Mouse (Mus musculus) layer of hippocampus, adult 2 months (tissue): ENCODE measurements around the gene Rps18. TPM values are rescaled to one million over a fixed set of nuclear protein-coding genes. Genes with fewer than 3 reads are reported as not detected.
"Not testable (repeated sequence)": the region's sequence is repeated elsewhere in the genome, so short reads cannot be mapped to it uniquely, and the experiment has no call there.

ENCODE experiments used
- DNase-seq, 2 experiments: peaks; one replicate each; pipeline ENCODE4 v3.0.0; 2022; ENCODE audit warnings: low spot score in 2 of 2
- H3K27ac ChIP-seq: fragments of 200-600 bp; 2 replicates; pipeline ENCODE4 v1.8.1; 2022
- H3K4me3 ChIP-seq: fragments of 200-600 bp; 2 replicates; pipeline ENCODE4 v1.8.1; 2022; ENCODE audit warnings: mild to moderate bottlenecking
- CTCF ChIP-seq: fragments of 200-600 bp; conservative IDR thresholded peaks from 2 replicates; pipeline ENCODE4 v1.8.1; 2022; ENCODE audit warnings: antibody characterized with exemption, mild to moderate bottlenecking, moderate library complexity
- total RNA-seq, 2 experiments: library from RNA; stranded (reverse); gene quantifications; 2 replicates each; pipeline ENCODE4 v1.2.3; 2021

Gene Rps18
- total RNA-seq, 2 experiments from 2014 or later = 310 to 336 TPM

DNA sequence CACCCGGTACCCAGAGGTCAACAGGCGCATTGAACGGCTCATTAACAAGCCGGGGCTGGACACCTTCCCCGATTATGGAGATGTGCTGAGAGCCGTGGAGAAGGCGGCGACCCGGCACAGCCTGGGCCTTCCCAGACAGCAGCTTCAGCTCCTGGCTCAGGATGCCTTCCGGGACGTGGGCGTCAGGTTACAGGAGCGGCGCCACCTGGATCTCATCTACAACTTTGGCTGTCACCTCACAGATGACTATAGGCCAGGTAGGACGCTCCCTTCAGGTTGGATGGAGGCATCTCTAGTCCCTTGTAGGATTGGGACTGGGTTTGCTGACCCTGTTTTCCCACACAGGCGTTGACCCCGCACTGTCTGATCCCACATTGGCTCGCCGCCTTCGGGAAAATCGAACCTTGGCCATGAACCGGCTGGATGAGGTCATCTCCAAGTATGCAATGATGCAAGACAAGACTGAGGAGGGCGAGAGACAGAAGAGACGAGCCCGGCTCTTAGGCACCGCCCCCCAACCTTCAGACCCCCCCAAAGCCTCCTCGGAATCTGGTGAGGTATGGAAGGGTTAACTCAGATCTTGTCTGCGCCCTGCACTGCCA lies 43.9 kb downstream of the Rps18 start:
- TF ChIP-seq CTCF = no peak
- no peak overlapping the region for H3K27ac ChIP-seq
- H3K4me3 ChIP-seq = no peak overlapping the region
- DNase-seq = no peak

DNA sequence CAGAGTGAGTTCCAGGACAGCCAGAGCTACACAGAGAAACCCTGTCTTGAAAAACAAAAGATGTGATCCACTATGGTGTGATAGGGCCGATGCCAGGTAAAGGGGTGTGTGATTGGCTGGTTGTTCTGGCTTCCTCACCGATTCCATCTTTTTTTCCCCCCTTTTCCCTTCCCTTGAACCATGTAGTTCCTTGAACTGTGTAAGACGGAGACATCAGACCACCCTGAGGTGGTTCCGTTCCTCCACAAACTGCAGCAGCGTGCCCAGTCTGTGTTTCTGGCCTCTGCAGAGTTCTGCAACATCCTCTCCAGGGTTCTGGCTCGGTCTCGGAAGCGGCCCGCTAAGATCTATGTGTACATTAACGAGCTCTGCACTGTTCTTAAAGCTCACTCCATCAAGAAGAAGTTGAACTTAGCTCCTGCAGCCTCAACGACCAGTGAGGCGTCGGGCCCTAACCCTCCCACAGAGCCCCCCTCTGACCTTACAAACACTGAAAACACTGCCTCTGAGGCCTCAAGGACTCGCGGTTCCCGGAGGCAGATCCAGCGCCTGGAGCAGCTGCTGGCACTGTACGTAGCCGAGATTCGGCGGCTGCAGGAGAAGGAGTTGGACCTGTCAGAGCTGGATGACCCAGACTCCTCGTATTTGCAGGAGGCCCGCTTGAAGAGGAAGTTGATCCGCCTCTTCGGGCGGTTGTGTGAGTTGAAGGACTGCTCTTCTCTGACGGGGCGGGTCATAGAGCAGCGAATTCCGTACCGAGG lies 44.6 kb downstream of the Rps18 start:
- no peak for TF ChIP-seq CTCF
- no peak for DNase-seq
- H3K27ac ChIP-seq = no peak overlapping the region
- no peak overlapping the region for H3K4me3 ChIP-seq

DNA sequence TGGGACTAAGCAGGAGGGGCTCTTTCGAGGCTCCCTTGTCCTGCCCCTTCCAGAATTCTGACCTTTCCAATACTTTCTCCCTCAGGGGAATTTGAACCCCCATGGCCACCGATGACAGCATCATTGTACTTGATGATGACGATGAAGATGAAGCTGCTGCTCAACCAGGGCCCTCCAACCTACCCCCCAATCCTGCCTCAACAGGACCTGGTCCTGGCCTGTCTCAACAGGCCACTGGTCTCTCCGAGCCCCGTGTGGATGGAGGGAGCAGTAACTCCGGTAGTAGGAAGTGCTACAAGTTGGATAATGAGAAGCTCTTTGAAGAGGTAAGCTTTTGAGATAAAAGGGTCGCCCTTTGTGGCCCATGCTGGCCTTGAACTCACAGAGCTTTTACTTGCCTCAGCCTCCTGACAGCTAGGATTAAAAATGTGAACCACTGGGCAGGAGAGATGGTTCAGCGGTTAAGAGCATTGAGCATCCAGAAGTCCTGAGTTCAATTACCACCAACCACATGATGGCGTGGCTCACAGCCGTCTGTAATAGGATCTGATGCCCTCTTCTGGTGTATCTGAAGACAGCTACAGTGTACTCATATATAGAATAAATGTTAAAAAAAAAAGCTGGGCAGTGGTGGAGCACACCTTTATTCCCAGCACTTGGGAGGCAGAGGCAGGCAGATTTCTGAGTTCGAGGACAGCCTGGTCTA lies 45.3 kb downstream of the Rps18 start:
- Histone ChIP-seq H3K4me3 (peak overlapping the region; percentile 76), H3K27ac (peak overlapping the region; percentile 92; the same call in 1 of the 2 replicates)
- DNase-seq = no peak
- peak; percentile 54 for TF ChIP-seq CTCF

DNA sequence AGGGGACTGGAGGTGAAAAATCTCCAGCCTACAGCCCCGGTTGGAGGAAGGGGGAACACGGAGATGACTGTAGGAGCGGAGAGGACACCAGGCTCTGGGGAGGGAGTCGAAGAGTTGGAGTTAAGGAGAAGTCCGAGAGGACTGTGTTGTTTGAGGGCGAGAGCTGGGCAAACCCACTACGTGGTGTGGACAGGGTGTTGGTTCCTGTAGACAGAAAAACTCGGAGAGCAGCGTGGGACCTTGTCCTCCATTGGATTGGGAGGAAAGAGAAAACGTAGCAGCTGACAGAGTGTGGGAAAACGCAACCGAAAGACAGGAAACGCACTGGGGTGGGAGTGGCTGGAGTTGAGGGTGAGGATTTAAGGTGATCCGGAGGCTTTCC lies 45.9 kb downstream of the Rps18 start:
- Histone ChIP-seq H3K27ac (peak overlapping the region; percentile 92), H3K4me3 (peak overlapping the region; percentile 76)
- no peak for TF ChIP-seq CTCF
- no peak for DNase-seq

DNA sequence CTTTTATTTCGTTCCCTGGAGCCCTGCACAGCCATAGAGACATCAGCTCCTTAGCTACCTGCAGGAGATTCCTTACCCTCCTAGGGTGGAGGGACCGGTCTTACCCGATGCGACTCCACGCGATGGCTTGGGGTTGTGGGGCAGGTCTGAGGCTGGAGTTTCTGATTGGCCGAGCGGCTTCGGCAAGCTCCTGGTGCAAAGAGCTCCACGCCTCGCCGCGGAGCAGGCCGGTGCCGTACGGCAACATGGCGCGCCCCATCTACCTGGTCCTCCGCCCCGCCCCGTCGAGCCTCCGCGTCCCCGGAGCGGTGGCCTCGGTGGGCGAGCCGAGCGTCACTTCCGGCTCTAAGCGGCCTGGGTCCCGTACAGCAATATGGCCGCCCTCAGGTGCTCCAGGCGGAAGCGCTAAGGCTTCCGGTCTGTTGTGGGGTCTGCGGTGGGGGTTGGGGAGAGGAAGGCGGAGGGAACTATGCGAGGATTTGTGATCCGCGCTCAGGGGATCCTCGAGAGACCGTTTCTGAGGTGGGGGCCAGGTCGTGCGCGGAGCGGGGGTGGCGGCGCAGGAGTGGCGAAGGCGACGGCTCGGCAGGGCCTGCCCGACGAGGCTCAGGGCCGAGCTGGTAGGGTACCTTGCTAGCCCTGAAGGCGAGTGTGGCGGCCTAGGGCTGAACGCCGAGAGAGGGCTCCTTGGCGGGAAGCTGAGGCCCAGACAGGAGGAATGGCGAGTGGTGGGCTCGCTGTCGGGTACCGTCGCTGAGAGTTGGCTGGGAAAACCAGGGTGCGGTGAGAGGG lies 46.5 kb downstream of the Rps18 start, which contains the start of gene Daxx:
TSS of gene Daxx (plus strand) at position 338 of the 792 bp plus-strand sequence.
- H3K27ac ChIP-seq = peak within 1 kb of the TSS; percentile 92
- no peak for TF ChIP-seq CTCF
- peak; percentile 98 to 99 for DNase-seq
- H3K4me3 ChIP-seq = peak within 1 kb of the TSS; percentile 76

DNA sequence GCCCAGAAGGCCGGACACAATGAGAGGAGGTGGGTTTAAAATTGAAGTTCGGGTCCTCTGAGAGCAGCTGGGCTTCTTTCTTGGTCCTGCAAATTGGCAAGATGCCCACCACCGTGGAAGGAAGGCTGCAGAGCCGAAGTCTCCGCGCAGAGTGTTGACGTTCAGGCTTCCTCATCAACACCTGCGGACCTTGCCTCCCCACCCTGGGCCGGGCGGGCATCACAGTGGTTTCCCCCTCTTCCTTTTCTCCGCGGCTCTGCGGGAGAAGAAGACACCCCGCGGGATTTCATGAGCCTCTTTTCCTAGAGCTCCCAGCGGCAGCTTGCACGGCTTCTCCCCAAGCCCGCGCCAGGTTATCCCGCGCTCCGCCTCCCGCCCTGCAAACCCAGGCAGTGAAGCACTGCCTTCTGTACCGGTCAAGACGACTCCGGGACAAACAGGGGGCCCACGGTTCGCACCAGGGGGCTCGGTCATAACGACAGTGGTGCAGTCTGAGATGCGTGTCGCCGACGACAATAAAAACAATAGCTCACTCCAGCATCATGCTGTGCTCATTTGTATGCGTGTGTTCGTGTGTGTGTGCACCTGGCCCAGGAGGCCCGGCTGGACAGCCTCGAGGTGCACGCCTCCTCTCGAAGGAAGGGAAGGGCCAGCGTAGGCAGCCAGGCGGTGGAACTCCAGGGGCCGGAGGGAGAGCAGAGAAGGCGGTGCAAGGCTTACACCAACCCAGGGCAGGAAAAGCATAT lies 47.3 kb downstream of the Rps18 start:
- no peak for TF ChIP-seq CTCF
- DNase-seq = peak in 1 of 2 experiments; percentile 42
- peak overlapping the region; percentile 92 for H3K27ac ChIP-seq
- peak overlapping the region; percentile 76 for H3K4me3 ChIP-seq

DNA sequence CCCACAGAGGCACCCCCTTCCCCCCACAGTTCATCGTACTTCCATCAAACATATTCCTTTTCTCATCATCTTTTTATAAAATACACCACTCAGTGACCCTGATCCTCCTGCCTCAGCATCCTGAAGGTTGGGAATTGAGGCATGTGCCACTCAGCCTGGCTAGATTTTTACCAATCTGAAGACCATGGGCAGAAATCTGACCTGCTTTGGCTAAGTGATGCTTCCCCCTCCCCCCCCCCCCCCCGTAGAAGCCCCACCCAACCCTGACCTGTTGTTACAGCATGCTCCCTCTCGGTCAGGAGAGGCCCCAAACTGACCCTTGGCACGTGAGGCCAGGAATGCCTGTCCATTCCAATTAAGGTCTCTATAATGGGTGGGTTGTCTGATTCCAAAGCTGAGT lies 51.0 kb downstream of the Rps18 start, which contains the start of gene Platr17:
TSS of gene Platr17 (plus strand) at position 301 of the 400 bp plus-strand sequence.
- not testable (repeated sequence) for H3K4me3 ChIP-seq, H3K27ac ChIP-seq, DNase-seq

DNA sequence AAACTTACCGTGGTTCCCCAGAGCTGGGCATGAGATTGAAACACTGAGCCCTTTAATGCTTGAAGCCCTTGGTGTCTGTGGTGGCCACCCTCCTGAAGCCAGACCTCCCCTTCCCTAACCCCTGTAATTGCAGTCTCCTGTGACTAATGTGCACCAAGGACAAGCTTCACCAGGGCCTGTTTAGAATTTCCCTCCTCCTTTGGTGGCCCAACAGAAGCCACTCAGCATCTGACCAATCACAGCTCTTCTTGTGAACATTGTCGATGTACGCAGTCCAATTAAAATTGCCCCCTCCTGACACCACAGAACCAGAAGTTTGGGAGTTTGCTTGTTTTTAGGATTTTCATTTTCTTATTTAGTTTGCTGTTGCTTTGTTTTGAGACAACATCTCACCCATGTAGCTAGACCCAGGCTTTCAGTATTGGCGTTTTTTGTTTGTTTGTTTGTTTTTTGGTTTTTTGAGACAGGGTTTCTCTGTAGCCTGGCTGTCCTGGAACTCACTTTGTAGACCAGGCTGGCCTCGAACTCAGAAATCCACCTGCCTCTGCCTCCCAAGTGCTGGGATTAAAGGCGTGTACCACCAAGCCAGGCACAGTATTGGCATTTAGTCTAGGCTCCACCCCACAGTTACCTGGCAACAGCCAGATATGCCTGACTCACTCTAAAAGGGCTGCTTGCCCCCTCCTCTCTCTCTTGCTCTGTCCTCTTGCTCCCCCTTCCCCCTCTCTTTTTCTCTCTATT lies 51.7 kb downstream of the Rps18 start:
- DNase-seq, H3K27ac ChIP-seq, H3K4me3 ChIP-seq: not testable (repeated sequence)

DNA sequence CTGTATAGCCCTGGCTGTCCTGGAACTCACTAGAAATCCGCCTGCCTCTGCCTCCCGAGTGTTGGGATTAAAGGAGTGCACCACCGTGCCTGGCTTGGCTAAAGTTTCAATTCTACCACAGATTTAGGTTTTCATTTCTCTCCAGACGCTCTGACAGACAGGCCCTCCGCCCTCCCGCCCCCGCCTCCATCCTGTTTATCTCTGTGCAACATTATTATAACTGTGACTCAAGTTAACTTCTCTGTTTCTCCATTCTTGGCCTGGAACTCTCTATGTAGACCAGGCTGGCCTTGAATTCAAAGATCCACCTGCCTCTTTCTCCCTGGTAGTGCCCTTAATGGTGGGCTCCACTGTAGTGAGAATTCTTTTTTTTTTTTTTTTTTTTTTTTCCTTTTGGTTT lies 53.3 kb downstream of the Rps18 start:
- H3K4me3 ChIP-seq = no peak overlapping the region
- H3K27ac ChIP-seq = no peak overlapping the region
- no peak for DNase-seq
- TF ChIP-seq CTCF = no peak

DNA sequence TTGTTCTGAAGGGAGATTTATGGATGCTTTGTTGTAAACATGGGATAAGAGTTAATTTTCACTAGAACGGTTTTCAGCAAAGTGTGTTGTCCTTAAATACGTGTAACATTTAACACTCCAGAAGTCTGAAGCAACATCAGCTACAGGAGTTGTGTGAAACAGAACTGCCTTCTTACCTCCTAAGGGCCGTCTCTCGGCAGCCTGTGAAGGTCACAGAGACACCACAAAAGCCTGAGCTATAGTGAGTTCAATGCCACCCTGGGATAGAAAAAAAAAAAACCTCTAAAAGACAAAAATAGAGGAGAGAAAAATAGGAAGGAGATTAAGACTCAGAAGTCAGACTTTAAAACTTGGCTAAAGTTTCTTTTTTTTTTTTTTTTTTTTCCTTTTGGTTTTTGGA lies 53.7 kb downstream of the Rps18 start:
- no peak for TF ChIP-seq CTCF
- Histone ChIP-seq H3K27ac (no peak overlapping the region), H3K4me3 (no peak overlapping the region)
- no peak for DNase-seq

Other genes starting within 250 kb of the Rps18 start
- gene March2, start 237.3 kb downstream of the Rps18 start, total RNA-seq = 10 to 100 TPM; 84.7 to 86.1 TPM
- 100 to 1,000 TPM; 306 to 322 TPM for gene Rab11b, start 195.5 kb downstream of the Rps18 start, total RNA-seq
- 1 to 10 TPM; 4.1 to 4.2 TPM for gene Angptl4, start 174.2 kb downstream of the Rps18 start, total RNA-seq
- 10 to 100 TPM; 35.2 to 40.6 TPM for gene Kank3, start 145.5 kb downstream of the Rps18 start, total RNA-seq
- 100 to 1,000 TPM; 723 to 770 TPM for gene Rps28, start 131.4 kb downstream of the Rps18 start, total RNA-seq
- 100 to 1,000 TPM; 207 to 208 TPM for gene Ndufa7, start 131.4 kb downstream of the Rps18 start, total RNA-seq
- 10 to 100 TPM; 22.6 to 25.0 TPM for gene Cd320, start 112.9 kb downstream of the Rps18 start, total RNA-seq
- not detected for gene Gm7029, start 82.2 kb downstream of the Rps18 start, total RNA-seq
- 1 to 10 TPM; 1.8 to 3.0 TPM for gene Kifc1, start 65.3 kb downstream of the Rps18 start, total RNA-seq
- under 1 TPM; 0.61 to 0.64 TPM for gene Platr17, start 50.9 kb downstream of the Rps18 start, total RNA-seq
- gene Daxx, start 46.6 kb downstream of the Rps18 start, total RNA-seq = 10 to 100 TPM; 26.1 to 32.9 TPM
- gene Tapbp, start 40.1 kb downstream of the Rps18 start, total RNA-seq = 10 to 100 TPM; 30.2 to 40.1 TPM
- gene Zbtb22, start 40.1 kb downstream of the Rps18 start, total RNA-seq = 10 to 100 TPM; 31.4 to 31.8 TPM
- gene Rgl2, start 26.5 kb downstream of the Rps18 start, total RNA-seq = 10 to 100 TPM; 68.9 to 76.4 TPM
- gene Pfdn6, start 15.7 kb downstream of the Rps18 start, total RNA-seq = 10 to 100 TPM; 86.5 to 97.4 TPM
- gene Wdr46, start 15.3 kb downstream of the Rps18 start, total RNA-seq = 10 to 100 TPM; 14.5 to 18.9 TPM
- gene B3galt4, start 4.5 kb downstream of the Rps18 start, total RNA-seq = 1 to 10 TPM; 6.3 TPM
- 10 to 100 TPM; 84.3 to 92.5 TPM for gene Vps52, start 189 bp downstream of the Rps18 start, total RNA-seq
- 10 to 100 TPM; 20.7 to 22.5 TPM for gene H2-K1, start 44.3 kb upstream of the Rps18 start, total RNA-seq
- gene Ring1, start 68.7 kb upstream of the Rps18 start, total RNA-seq = 10 to 100 TPM; 39.6 to 45.2 TPM
- gene H2-Ke6, start 72.1 kb upstream of the Rps18 start, total RNA-seq = 10 to 100 TPM; 55.6 to 59.5 TPM
- 10 to 100 TPM; 97.7 to 98.9 TPM for gene Slc39a7, start 75.7 kb upstream of the Rps18 start, total RNA-seq
- 10 to 100 TPM; 80.6 to 85.5 TPM for gene Rxrb, start 75.8 kb upstream of the Rps18 start, total RNA-seq
- 10 to 100 TPM; 18.9 to 23.1 TPM for gene Col11a2, start 83.4 kb upstream of the Rps18 start, total RNA-seq
- gene H2-Oa, start 136.3 kb upstream of the Rps18 start, total RNA-seq = under 1 TPM in 1 of 2 experiments, not detected in 1; 0.44 TPM
- gene H2-DMa, start 163.5 kb upstream of the Rps18 start, total RNA-seq = 10 to 100 TPM; 26.2 to 33.1 TPM
- gene Brd2, start 166.6 kb upstream of the Rps18 start, total RNA-seq = 100 to 1,000 TPM; 196 to 200 TPM
- under 1 TPM; 0.77 to 0.96 TPM for gene H2-DMb2, start 187.3 kb upstream of the Rps18 start, total RNA-seq
- gene H2-DMb1, start 197.1 kb upstream of the Rps18 start, total RNA-seq = 1 to 10 TPM; 1.8 to 2.5 TPM
- 1 to 10 TPM; 3.3 to 3.4 TPM for gene Tap1, start 231.6 kb upstream of the Rps18 start, total RNA-seq
- gene Psmb9, start 231.8 kb upstream of the Rps18 start, total RNA-seq = 1 to 10 TPM; 2.1 to 3.6 TPM
- gene Psmb8, start 241.7 kb upstream of the Rps18 start, total RNA-seq = 1 to 10 TPM; 2.7 TPM
- 1 to 10 TPM; 7.8 to 9.3 TPM for gene Tap2, start 247.5 kb upstream of the Rps18 start, total RNA-seq